Mouse (Mus musculus) CH12.LX (cell line): ENCODE measurements around the gene Fam222b. TPM values are rescaled to one million over a fixed set of nuclear protein-coding genes. Genes with fewer than 3 reads are reported as not detected.

Experiments used
- DNase-seq: peaks from one replicate; pipeline ENCODE4 v3.0.0-alpha.2; 2013; ENCODE audit errors: extremely low read depth
- H3K27ac ChIP-seq: 2 replicates; pipeline ENCODE4 v1.5.1; 2012; ENCODE audit warnings: low read depth, mild to moderate bottlenecking, control low read depth, moderate library complexity; ENCODE audit not compliant: insufficient read depth
- H3K27me3 ChIP-seq: replicated peaks from 2 replicates; pipeline ENCODE3; 2012; ENCODE audit warnings: inconsistent platforms
- H3K36me3 ChIP-seq, 2 experiments: replicated peaks in 1 of 2; 2 replicates each; pipeline versions ENCODE3 to v1.6.1; 2012; ENCODE audit warnings: inconsistent platforms in 1 of 2, low read length in 1 of 2, mild to moderate bottlenecking in 1 of 2, mixed read lengths in 1 of 2, moderate library complexity in 1 of 2; ENCODE audit not compliant: control insufficient read depth in 1 of 2, insufficient read depth in 1 of 2
- H3K4me1 ChIP-seq, 2 experiments: 2 replicates each; pipeline ENCODE4 v1.6.1; 2012; ENCODE audit warnings: inconsistent platforms in 1 of 2, moderate library complexity in 1 of 2; ENCODE audit not compliant: insufficient read depth in 2 of 2, control insufficient read depth in 1 of 2
- H3K4me2 ChIP-seq: 2 replicates; pipeline ENCODE4 v1.6.1; 2012; ENCODE audit warnings: low read depth, mild to moderate bottlenecking, control low read depth; ENCODE audit not compliant: poor library complexity, insufficient read depth, severe bottlenecking
- H3K4me3 ChIP-seq, 3 experiments: fragments of 150-350 bp in 1 of 3; sonication (generic) in 1 of 3; replicated peaks in 1 of 3; 2 replicates each; pipeline versions ENCODE3 to v1.5.1; 2011 to 2012; ENCODE audit warnings: low read depth in 2 of 3, low read length in 2 of 3, mild to moderate bottlenecking in 2 of 3, moderate library complexity in 2 of 3, control low read depth in 1 of 3, improper control_type of control experiment in 1 of 3, inconsistent platforms in 1 of 3, mixed read lengths in 1 of 3; ENCODE audit not compliant: poor library complexity in 1 of 3
- H3K79me2 ChIP-seq: replicated peaks from 2 replicates; pipeline ENCODE4 v1.6.1; 2012; ENCODE audit warnings: mild to moderate bottlenecking, moderate library complexity; ENCODE audit not compliant: control insufficient read depth, poor library complexity, insufficient read depth, severe bottlenecking; ENCODE audit errors: extremely low read depth
- H3K9ac ChIP-seq: 2 replicates; pipeline ENCODE4 v1.6.1; 2012; ENCODE audit warnings: low read depth, mild to moderate bottlenecking, control low read depth, moderate library complexity; ENCODE audit not compliant: insufficient read depth
- H3K9me3 ChIP-seq: replicated peaks from 2 replicates; pipeline ENCODE3; 2012; ENCODE audit warnings: low read length, inconsistent platforms, mixed read lengths
- BHLHE40 ChIP-seq: IDR thresholded peaks from 2 replicates; pipeline ENCODE4 v1.6.1; 2011; ENCODE audit warnings: mild to moderate bottlenecking, low read depth, low read length, improper control_type of control experiment
- CHD2 ChIP-seq: IDR thresholded peaks from 2 replicates; pipeline ENCODE4 v1.6.1; 2011; ENCODE audit warnings: low read length, improper control_type of control experiment
- E2F4 ChIP-seq: IDR thresholded peaks from 2 replicates; pipeline ENCODE4 v1.6.1; 2011; ENCODE audit warnings: low read depth, low read length, improper control_type of control experiment; ENCODE audit not compliant: insufficient replicate concordance
- EP300 ChIP-seq: IDR thresholded peaks from 2 replicates; pipeline ENCODE4 v1.6.1; 2011; ENCODE audit warnings: low read length, improper control_type of control experiment
- HCFC1 ChIP-seq: IDR thresholded peaks from 2 replicates; pipeline ENCODE4 v1.6.1; 2012; ENCODE audit warnings: low read depth, mild to moderate bottlenecking, inconsistent platforms, low read length, improper control_type of control experiment
- IRF4 ChIP-seq: IDR thresholded peaks from 2 replicates; pipeline ENCODE4 v1.6.1; 2014; ENCODE audit warnings: low read depth, mild to moderate bottlenecking, inconsistent platforms, low read length, improper control_type of control experiment
- KAT2A ChIP-seq: IDR thresholded peaks from 2 replicates; pipeline ENCODE4 v1.6.1; 2012; ENCODE audit warnings: low read length, improper control_type of control experiment, inconsistent platforms; ENCODE audit not compliant: insufficient replicate concordance
- MAZ ChIP-seq: IDR thresholded peaks from 2 replicates; pipeline ENCODE4 v1.6.1; 2012; ENCODE audit warnings: low read depth, mild to moderate bottlenecking, inconsistent platforms, low read length, improper control_type of control experiment, moderate library complexity
- MXI1 ChIP-seq: IDR thresholded peaks from 2 replicates; pipeline ENCODE4 v1.6.1; 2011; ENCODE audit warnings: mild to moderate bottlenecking, low read depth, low read length, improper control_type of control experiment
- MYC ChIP-seq: IDR thresholded peaks from 2 replicates; pipeline ENCODE4 v1.6.1; 2011; ENCODE audit warnings: low read depth, mild to moderate bottlenecking, improper control_type of control experiment, low read length
- POLR2A ChIP-seq: IDR thresholded peaks from 2 replicates; pipeline ENCODE4 v1.6.1; 2011; ENCODE audit warnings: low read depth, mild to moderate bottlenecking, improper control_type of control experiment, low read length
- POLR2AphosphoS2 ChIP-seq: IDR thresholded peaks from 2 replicates; pipeline ENCODE4 v1.6.1; 2011; ENCODE audit warnings: low read depth, low read length, improper control_type of control experiment
- TBP ChIP-seq: conservative IDR thresholded peaks from 2 replicates; pipeline ENCODE4 v1.6.1; 2011; ENCODE audit warnings: low read depth, low read length, improper control_type of control experiment
- USF1 ChIP-seq: IDR thresholded peaks from 2 replicates; pipeline ENCODE4 v1.6.1; 2014; ENCODE audit warnings: low read depth, mild to moderate bottlenecking, inconsistent platforms, low read length, improper control_type of control experiment
- ZKSCAN1 ChIP-seq: IDR thresholded peaks from 2 replicates; pipeline ENCODE4 v1.6.1; 2012; ENCODE audit warnings: low read depth, inconsistent platforms, low read length, improper control_type of control experiment, borderline replicate concordance
- dilution Hi-C: fragments of 300-500 bp; cut with MboI; formaldehyde crosslinking; loops from 2 replicates; pipeline ENCODE4 v1.14.3; 2020; ENCODE audit warnings: low sequenced_read_pairs; ENCODE audit not compliant: extremely low pct_unique_long_range_greater_than_20kb, extremely low pct_ligation_motif_present
- in situ Hi-C: fragments of 300-500 bp; cut with MboI; formaldehyde crosslinking; loops from 3 replicates; pipeline ENCODE4 v1.14.3; 2019; ENCODE audit warnings: low sequenced_read_pairs, low pct_ligation_motif_present, low pct_unique_long_range_greater_than_20kb, mixed read lengths
- polyA plus RNA-seq: library from polyadenylated mRNA; unstranded; fragments of >175 nt; gene quantifications from 2 replicates; pipeline ENCODE4 v1.2.1, GENCODE M21; 2012; ENCODE audit warnings: low read depth; ENCODE audit not compliant: insufficient read length
- total RNA-seq, 2 experiments: library from RNA; depleted of rRNA; stranded (reverse); fragments of 300-350 nt in 1 of 2; fragments of >200 nt in 1 of 2; gene quantifications; 2 replicates each; pipeline ENCODE4 v1.2.3; 2012 to 2014

Fam222b gene
- total and polyA plus RNA-seq, 3 experiments, result 5.9 to 34.4 (median 8.7) TPM

GRCm38 (mm10) chr11:78072425-78073130 is 21.9 kb upstream of the Fam222b start:
- in situ Hi-C loops, result no loop called here
- no peak overlapping the region for H3K9ac ChIP-seq
- H3K4me2 ChIP-seq, result no peak overlapping the region
- no peak overlapping the region for H3K4me3 ChIP-seq
- H3K4me1 ChIP-seq, result no peaks in the 10 kb centered on the region
- dilution Hi-C loops, result no loop called here
- no peak for DNase-seq
- H3K27ac ChIP-seq, result no peak overlapping the region
- no peaks in the 10 kb centered on the region for H3K79me2 ChIP-seq
- H3K9me3 ChIP-seq, result no peaks in the 10 kb centered on the region
- peaks cover 46 to 74% of the 10 kb centered on the region in 2 experiments for H3K36me3 ChIP-seq
- no peaks in the 10 kb centered on the region for H3K27me3 ChIP-seq
- no peak for TF ChIP-seq CHD2
- TF ChIP-seq USF1, result no peak
- TF ChIP-seq TBP, result no peak

- Histone ChIP-seq H3K27ac (no peak overlapping the region), H3K4me1 (peaks cover 0 to 4% of the 10 kb centered on the region in 2 experiments; a peak in 1 of 4 replicates), H3K4me3 (no peak overlapping the region), H3K79me2 (peaks cover 4% of the 10 kb centered on the region), H3K27me3 (no peaks in the 10 kb centered on the region), H3K9me3 (no peaks in the 10 kb centered on the region), H3K36me3 (peaks cover 50 to 82% of the 10 kb centered on the region in 2 experiments), H3K4me2 (no peak overlapping the region), H3K9ac (no peak overlapping the region)
- TF ChIP-seq E2F4 (no peak), KAT2A (no peak), HCFC1 (no peak), MAZ (no peak), MYC (no peak), ZKSCAN1 (no peak), IRF4 (no peak), POLR2A (no peak), POLR2AphosphoS2 (no peak), BHLHE40 (no peak), EP300 (no peak), MXI1 (no peak)
- dilution Hi-C loops (no loop called here), in situ Hi-C loops (no loop called here)
- no peak for DNase-seq
Measured at GRCm38 (mm10) chr11:78073577-78074276, 20.7 kb upstream of the Fam222b start.
